Mouse (Mus musculus) ES-Bruce4 (cell line): ENCODE results near the gene Mmd. TPM values are rescaled to one million over a fixed set of nuclear protein-coding genes. Genes with fewer than 3 reads are reported as not detected.

Source experiments
- H3K27ac ChIP-seq: 2 replicates; pipeline ENCODE4 v1.5.1; 2012; ENCODE audit warnings: low read length, inconsistent platforms; ENCODE audit not compliant: insufficient read depth
- H3K27me3 ChIP-seq: 2 replicates; pipeline ENCODE4 v1.6.1; 2012; ENCODE audit warnings: mild to moderate bottlenecking, low read length, inconsistent platforms; ENCODE audit not compliant: control insufficient read depth, poor library complexity, insufficient read depth, severe bottlenecking
- H3K36me3 ChIP-seq: 2 replicates; pipeline ENCODE4 v1.6.1; 2012; ENCODE audit warnings: inconsistent platforms, mild to moderate bottlenecking, low read length, moderate library complexity; ENCODE audit not compliant: control insufficient read depth, poor library complexity, insufficient read depth, severe bottlenecking
- H3K4me1 ChIP-seq: one replicate; pipeline ENCODE4 v1.8.1; 2011; ENCODE audit warnings: low read length; ENCODE audit not compliant: control insufficient read depth, insufficient read depth
- H3K4me3 ChIP-seq: 2 replicates; pipeline ENCODE4 v1.5.1; 2011; ENCODE audit warnings: low read depth, mild to moderate bottlenecking, low read length
- H3K9ac ChIP-seq: 2 replicates; pipeline ENCODE4 v1.6.1; 2012; ENCODE audit warnings: low read depth, mild to moderate bottlenecking, inconsistent platforms; ENCODE audit not compliant: poor library complexity, severe bottlenecking
- H3K9me3 ChIP-seq: replicated peaks from 2 replicates; pipeline ENCODE4 v1.6.1; 2012; ENCODE audit warnings: mild to moderate bottlenecking, low read length, inconsistent platforms; ENCODE audit not compliant: control insufficient read depth, poor library complexity, insufficient read depth, severe bottlenecking
- CTCF ChIP-seq: IDR thresholded peaks from one replicate; pipeline ENCODE4 v1.8.1; 2011; ENCODE audit warnings: low read depth, low read length
- EP300 ChIP-seq: IDR thresholded peaks from 2 replicates; pipeline ENCODE4 v1.6.1; 2011; ENCODE audit warnings: low read depth, low read length; ENCODE audit not compliant: insufficient read depth
- POLR2A ChIP-seq: IDR thresholded peaks from one replicate; pipeline ENCODE4 v1.8.1; 2011; ENCODE audit warnings: low read length; ENCODE audit not compliant: insufficient read depth
- polyA plus RNA-seq: library from polyadenylated mRNA; stranded (reverse); fragments of >200 nt; gene quantifications from 2 replicates; pipeline ENCODE4 v1.2.4, GENCODE M21; 2011; ENCODE audit warnings: low read depth; ENCODE audit not compliant: missing spikeins, insufficient read depth, insufficient read length

Mmd gene
- polyA plus RNA-seq, 1 experiment, result 19.6 TPM

DNA sequence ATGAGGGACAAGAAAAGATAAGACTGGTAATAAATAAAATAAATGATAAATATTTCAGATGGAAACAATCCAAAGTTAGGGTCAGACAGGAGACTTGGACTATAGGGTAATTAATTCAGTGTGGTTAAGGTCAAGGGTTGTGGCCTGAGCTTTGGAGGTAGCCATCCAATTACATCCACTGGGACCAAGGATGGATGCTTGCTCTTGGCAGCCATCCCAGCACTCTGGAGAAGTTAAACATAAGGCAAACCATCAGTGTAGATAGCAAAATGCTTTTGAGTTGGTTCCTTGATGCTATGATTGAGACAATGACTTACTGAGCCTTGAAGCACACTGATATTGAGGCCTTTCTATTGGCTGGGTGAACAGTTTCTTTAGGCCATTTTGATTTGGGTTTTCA, 43.5 kb downstream of the Mmd start:
- H3K27me3 ChIP-seq, result no peaks in the 10 kb centered on the region
- H3K9me3 ChIP-seq, result no peaks in the 10 kb centered on the region
- H3K4me3 ChIP-seq, result no peak overlapping the region
- H3K9ac ChIP-seq, result no peak overlapping the region
- no peak overlapping the region for H3K27ac ChIP-seq
- TF ChIP-seq POLR2A (no peak), CTCF (no peak), EP300 (no peak)
- no peaks in the 10 kb centered on the region for H3K36me3 ChIP-seq
- H3K4me1 ChIP-seq, result no peaks in the 10 kb centered on the region

DNA sequence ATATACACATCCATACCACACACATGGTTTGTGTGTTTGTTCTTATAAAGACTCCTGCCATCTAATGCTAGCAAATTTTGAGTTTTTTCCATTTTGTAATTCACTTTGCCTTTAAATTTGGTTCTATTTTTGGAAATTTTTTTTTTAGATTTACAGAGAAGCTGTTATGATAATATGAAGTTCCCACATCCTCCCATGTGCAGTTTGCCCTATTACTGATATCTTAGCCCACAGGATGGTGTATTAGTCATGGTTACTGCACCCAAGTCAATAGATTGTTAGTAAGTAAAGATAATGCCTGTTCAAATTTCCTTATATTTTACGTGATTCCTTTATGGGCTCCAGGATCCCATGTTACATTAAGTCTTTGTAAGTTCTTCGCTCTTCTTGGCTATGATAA, 45.4 kb downstream of the Mmd start:
- no peak for TF ChIP-seq EP300
- no peak for TF ChIP-seq CTCF
- no peak for TF ChIP-seq POLR2A
- no peaks in the 10 kb centered on the region for H3K36me3 ChIP-seq
- H3K27ac ChIP-seq, result no peak overlapping the region
- H3K4me1 ChIP-seq, result no peaks in the 10 kb centered on the region
- H3K9ac ChIP-seq, result no peak overlapping the region
- H3K9me3 ChIP-seq, result no peaks in the 10 kb centered on the region
- no peak overlapping the region for H3K4me3 ChIP-seq
- no peaks in the 10 kb centered on the region for H3K27me3 ChIP-seq

DNA sequence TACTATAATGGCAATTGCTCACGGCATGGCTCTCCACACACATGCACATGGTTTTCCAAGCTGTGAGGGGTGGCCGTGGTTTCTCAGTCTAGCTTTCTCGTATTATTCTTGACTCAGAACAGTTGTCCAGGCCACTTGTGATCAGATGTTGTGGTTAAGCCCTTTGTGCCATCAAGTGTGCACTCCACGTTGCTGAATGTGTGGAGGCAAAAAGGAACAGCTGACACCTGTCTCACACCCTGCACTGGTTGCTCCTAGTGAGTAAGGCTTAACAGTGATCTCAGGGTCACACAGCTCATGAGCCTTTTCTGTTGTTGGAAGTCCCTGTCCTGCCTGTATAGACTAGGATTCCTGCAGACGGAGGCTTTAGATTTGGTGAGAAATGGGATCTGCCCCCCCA, 56.8 kb downstream of the Mmd start:
- peaks cover 28% of the 10 kb centered on the region for H3K9me3 ChIP-seq
- no peak overlapping the region for H3K9ac ChIP-seq
- no peaks in the 10 kb centered on the region for H3K4me1 ChIP-seq
- no peaks in the 10 kb centered on the region for H3K27me3 ChIP-seq
- TF ChIP-seq POLR2A (no peak), CTCF (no peak), EP300 (no peak)
- no peaks in the 10 kb centered on the region for H3K36me3 ChIP-seq
- H3K27ac ChIP-seq, result no peak overlapping the region
- no peak overlapping the region for H3K4me3 ChIP-seq

DNA sequence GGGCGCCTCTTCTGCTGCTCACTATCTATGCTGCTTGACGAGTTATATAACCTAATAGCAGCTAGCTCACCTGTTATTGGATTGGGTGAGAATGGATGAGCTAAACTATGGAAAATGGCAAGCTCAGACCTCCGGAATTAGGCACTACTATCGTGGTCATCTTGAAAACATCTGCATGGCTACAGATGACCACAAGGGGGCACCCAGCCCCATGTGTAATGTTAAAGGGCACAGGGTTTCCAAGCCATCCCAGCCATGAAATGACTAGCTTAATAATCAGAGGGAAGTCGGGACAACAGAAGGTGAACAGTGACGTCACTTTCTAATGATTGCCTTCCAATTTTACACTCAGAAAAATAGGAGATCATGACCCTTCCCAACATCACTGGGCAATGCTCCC, 57.7 kb downstream of the Mmd start:
- no peak overlapping the region for H3K27ac ChIP-seq
- no peaks in the 10 kb centered on the region for H3K4me1 ChIP-seq
- H3K27me3 ChIP-seq, result no peaks in the 10 kb centered on the region
- TF ChIP-seq EP300 (no peak), CTCF (no peak), POLR2A (no peak)
- H3K9ac ChIP-seq, result no peak overlapping the region
- H3K4me3 ChIP-seq, result no peak overlapping the region
- H3K9me3 ChIP-seq, result peaks cover 28% of the 10 kb centered on the region
- no peaks in the 10 kb centered on the region for H3K36me3 ChIP-seq

DNA sequence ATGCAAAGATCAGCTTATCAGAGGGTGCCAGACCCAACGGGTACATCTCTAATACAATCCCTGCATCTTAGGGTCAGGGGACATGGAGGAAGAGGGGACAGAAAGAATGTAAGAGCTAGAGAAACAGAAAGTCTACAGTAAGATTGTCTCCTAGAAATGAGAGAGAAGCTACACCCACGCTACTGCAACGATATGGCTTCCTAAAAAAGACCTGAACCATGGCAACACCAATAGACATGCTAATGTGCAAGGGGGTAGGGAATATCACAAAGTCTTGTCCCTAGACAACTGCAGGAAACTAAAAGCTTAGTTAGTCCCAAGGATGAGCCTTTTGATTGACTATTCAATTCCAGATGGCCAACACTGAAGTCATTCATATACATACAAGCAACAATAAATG, 65.3 kb downstream of the Mmd start:
- H3K4me3 ChIP-seq, result no peak overlapping the region
- no peaks in the 10 kb centered on the region for H3K36me3 ChIP-seq
- H3K9me3 ChIP-seq, result peaks cover 16% of the 10 kb centered on the region
- H3K9ac ChIP-seq, result no peak overlapping the region
- no peak overlapping the region for H3K27ac ChIP-seq
- TF ChIP-seq POLR2A (no peak), CTCF (no peak), EP300 (no peak)
- H3K4me1 ChIP-seq, result no peaks in the 10 kb centered on the region
- H3K27me3 ChIP-seq, result no peaks in the 10 kb centered on the region

DNA sequence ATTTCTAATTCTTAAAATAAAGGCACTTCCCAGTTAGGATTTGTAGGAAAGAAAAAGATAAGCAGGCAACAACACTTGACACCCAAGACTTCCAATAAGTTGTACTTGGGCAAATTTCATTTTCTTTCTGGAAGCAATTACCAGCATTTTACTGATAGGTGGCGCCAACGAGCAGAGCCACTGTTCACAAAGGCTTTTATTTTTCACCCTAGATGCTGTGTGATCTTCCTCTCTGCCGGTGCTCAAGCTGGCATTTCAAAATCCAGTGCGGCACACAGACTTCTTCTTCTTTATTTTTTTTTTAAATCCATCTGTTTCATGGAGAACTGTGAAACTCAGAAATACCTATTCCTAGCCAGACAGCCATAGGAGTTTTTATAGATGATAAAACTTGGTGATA, 68.2 kb downstream of the Mmd start:
- TF ChIP-seq EP300, result no peak
- peaks cover 6% of the 10 kb centered on the region; the same call in 1 of the 2 replicates for H3K9me3 ChIP-seq
- no peak overlapping the region for H3K4me3 ChIP-seq
- H3K36me3 ChIP-seq, result no peaks in the 10 kb centered on the region
- no peaks in the 10 kb centered on the region for H3K4me1 ChIP-seq
- H3K9ac ChIP-seq, result no peak overlapping the region
- H3K27ac ChIP-seq, result no peak overlapping the region
- H3K27me3 ChIP-seq, result no peaks in the 10 kb centered on the region

DNA sequence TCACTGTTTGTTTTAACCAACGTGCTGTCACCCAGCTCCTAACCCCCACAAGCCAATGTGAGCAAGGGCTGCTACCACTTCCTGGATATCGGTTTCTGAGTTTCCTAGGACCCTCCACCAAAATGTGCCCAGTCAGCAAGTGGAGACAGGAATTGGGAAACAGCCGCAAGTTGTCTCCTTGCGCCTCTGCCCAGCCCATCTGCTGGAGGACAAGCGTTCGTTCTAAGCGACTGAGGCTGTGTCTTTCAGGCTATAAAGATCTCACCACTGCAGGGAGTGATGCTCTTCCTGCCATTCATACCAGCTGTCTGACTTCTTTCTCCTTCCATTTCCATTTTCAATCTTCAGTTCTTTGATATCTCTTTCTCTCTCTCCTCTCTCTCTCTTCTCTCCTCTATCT, 71.7 kb downstream of the Mmd start:
- TF ChIP-seq CTCF (no peak), POLR2A (no peak), EP300 (no peak)
- H3K9me3 ChIP-seq, result no peaks in the 10 kb centered on the region
- H3K27ac ChIP-seq, result no peak overlapping the region
- H3K27me3 ChIP-seq, result no peaks in the 10 kb centered on the region
- H3K9ac ChIP-seq, result no peak overlapping the region
- H3K36me3 ChIP-seq, result no peaks in the 10 kb centered on the region
- H3K4me3 ChIP-seq, result no peak overlapping the region
- no peaks in the 10 kb centered on the region for H3K4me1 ChIP-seq
